Mouse (Mus musculus) embryonic fibroblast, embryonic 13.5 days (primary cell): ENCODE measurements at regions not wholly inside any gene's neighbourhood (a gene's known extent, or its start where the extent isn't known, plus 50 kb on each side); places are given as distances from the start of the nearest gene placed in this dataset.

Experiments used
- H3K27ac ChIP-seq: 2 replicates; pipeline ENCODE4 v1.5.1; 2012; ENCODE audit warnings: low read length, control low read depth, inconsistent platforms; ENCODE audit not compliant: insufficient read depth
- H3K4me1 ChIP-seq: 2 replicates; pipeline ENCODE4 v1.6.1; 2011; ENCODE audit warnings: low read length; ENCODE audit not compliant: control insufficient read depth, insufficient read depth
- H3K4me3 ChIP-seq: 2 replicates; pipeline ENCODE4 v1.5.1; 2011; ENCODE audit warnings: mild to moderate bottlenecking, control low read depth, low read length; ENCODE audit not compliant: insufficient read depth
- CTCF ChIP-seq: IDR thresholded peaks from 2 replicates; pipeline ENCODE4 v1.5.1; 2011; ENCODE audit warnings: mild to moderate bottlenecking, control low read depth, low read length, moderate library complexity, borderline replicate concordance; ENCODE audit not compliant: insufficient read depth
- POLR2A ChIP-seq: IDR thresholded peaks from 2 replicates; pipeline ENCODE4 v1.6.1; 2011; ENCODE audit warnings: low read depth, mild to moderate bottlenecking, control low read depth, low read length, moderate library complexity

GRCm38 (mm10) chr2:117944325-117944724 is 167.4 kb upstream of the Thbs1 start:
- H3K4me1 ChIP-seq: peaks cover 5% of the 10 kb centered on the region; the same call in 1 of the 2 replicates
- no peak overlapping the region for H3K4me3 ChIP-seq
- no peak overlapping the region for H3K27ac ChIP-seq
- TF ChIP-seq POLR2A: no peak
- no peak for TF ChIP-seq CTCF

GRCm38 (mm10) chr2:117944942-117945341 is 166.7 kb upstream of the Thbs1 start:
- Histone ChIP-seq H3K4me1 (peaks cover 5% of the 10 kb centered on the region; the same call in 1 of the 2 replicates), H3K4me3 (no peak overlapping the region), H3K27ac (peak overlapping the region; percentile 74; the same call in 1 of the 2 replicates)
- TF ChIP-seq CTCF: no peak
- no peak for TF ChIP-seq POLR2A

GRCm38 (mm10) chr2:117950431-117951336 is 161.0 kb upstream of the Thbs1 start:
- Histone ChIP-seq H3K4me3 (no peak overlapping the region), H3K4me1 (peaks cover 12% of the 10 kb centered on the region), H3K27ac (peak overlapping the region; percentile 92)
- TF ChIP-seq POLR2A (no peak), CTCF (no peak)

GRCm38 (mm10) chr2:117951337-117951718 is 160.3 kb upstream of the Thbs1 start:
- TF ChIP-seq CTCF (no peak), POLR2A (no peak)
- Histone ChIP-seq H3K4me1 (peaks cover 12% of the 10 kb centered on the region), H3K27ac (peak overlapping the region; percentile 92), H3K4me3 (no peak overlapping the region)

GRCm38 (mm10) chr2:117958737-117959136 is 152.9 kb upstream of the Thbs1 start:
- Histone ChIP-seq H3K4me1 (peaks cover 8% of the 10 kb centered on the region), H3K27ac (peak overlapping the region; percentile 100)
- TF ChIP-seq CTCF (no peak), POLR2A (no peak)

GRCm38 (mm10) chr2:117959440-117959839 is 152.2 kb upstream of the Thbs1 start:
- H3K4me1 ChIP-seq: peaks cover 8% of the 10 kb centered on the region
- H3K4me3 ChIP-seq: no peak overlapping the region
- TF ChIP-seq POLR2A (peak; percentile 17; the same call in 1 of the 2 replicates), CTCF (no peak)
- H3K27ac ChIP-seq: peak overlapping the region; percentile 100

More at GRCm38 (mm10) chr2:117958737-117959136, 152.9 kb upstream of the Thbs1 start:
- no peak overlapping the region for H3K4me3 ChIP-seq

- Histone ChIP-seq H3K4me3 (no peak overlapping the region), H3K27ac (no peak overlapping the region), H3K4me1 (peaks cover 4% of the 10 kb centered on the region)
- TF ChIP-seq CTCF (no peak), POLR2A (no peak)
These were observed 149.1 kb upstream of the Thbs1 start for GRCm38 (mm10) chr2:117962531-117962930.

GRCm38 (mm10) chr2:117963526-117963925 is 148.2 kb upstream of the Thbs1 start:
- Histone ChIP-seq H3K4me3 (no peak overlapping the region), H3K27ac (no peak overlapping the region), H3K4me1 (peaks cover 2% of the 10 kb centered on the region)
- no peak for TF ChIP-seq CTCF
- no peak for TF ChIP-seq POLR2A

- TF ChIP-seq CTCF: no peak
- TF ChIP-seq POLR2A: no peak
- H3K4me1 ChIP-seq: peaks cover 1% of the 10 kb centered on the region; the same call in 1 of the 2 replicates
These were observed 145.9 kb upstream of the Thbs1 start for GRCm38 (mm10) chr2:117965758-117966157.

GRCm38 (mm10) chr2:117968731-117969130 is 142.9 kb upstream of the Thbs1 start:
- Histone ChIP-seq H3K27ac (no peak overlapping the region), H3K4me1 (peaks cover 4% of the 10 kb centered on the region; the same call in 1 of the 2 replicates), H3K4me3 (no peak overlapping the region)
- TF ChIP-seq CTCF (no peak), POLR2A (no peak)

More at GRCm38 (mm10) chr2:117965758-117966157, 145.9 kb upstream of the Thbs1 start:
- Histone ChIP-seq H3K4me3 (no peak overlapping the region), H3K27ac (no peak overlapping the region)

- H3K4me1 ChIP-seq: peaks cover 4% of the 10 kb centered on the region; the same call in 1 of the 2 replicates
- TF ChIP-seq CTCF: no peak
- no peak for TF ChIP-seq POLR2A
- H3K4me3 ChIP-seq: no peak overlapping the region
- H3K27ac ChIP-seq: no peak overlapping the region
These were observed 141.0 kb upstream of the Thbs1 start for GRCm38 (mm10) chr2:117970631-117971030.
